Mouse (Mus musculus) kidney, postnatal 0 days (tissue): ENCODE results near the gene Wbp11. TPM values are rescaled to one million over a fixed set of nuclear protein-coding genes. Genes with fewer than 3 reads are reported as not detected.

Experiments used
- ATAC-seq: fragments of 200-750 bp; cut with Nextera tagmentation; replicated peaks from 2 replicates; pipeline ENCODE4 v1.8.0; 2017; ENCODE audit warnings: low read depth, moderate number of reproducible peaks, moderate TSS enrichment, moderate library complexity; ENCODE audit not compliant: low FRiP score
- DNase-seq: peaks from one replicate; pipeline ENCODE4 v3.0.0-alpha.2; 2016; ENCODE audit warnings: low spot score
- H3K27ac ChIP-seq: fragments of 300-500 bp; sonication (generic); 2 replicates; pipeline ENCODE4 v1.5.1; 2014; ENCODE audit warnings: mild to moderate bottlenecking
- H3K27me3 ChIP-seq: fragments of 300-500 bp; sonication (generic); 2 replicates; pipeline ENCODE4 v1.6.1; 2014; ENCODE audit warnings: low read length, mixed read lengths; ENCODE audit not compliant: insufficient read depth
- H3K36me3 ChIP-seq: fragments of 300-500 bp; sonication (generic); 2 replicates; pipeline ENCODE4 v1.6.1; 2014; ENCODE audit warnings: low read length, mixed read lengths; ENCODE audit not compliant: insufficient read depth
- H3K4me1 ChIP-seq: fragments of 300-500 bp; sonication (generic); replicated peaks from 2 replicates; pipeline ENCODE4 v1.6.1; 2014; ENCODE audit warnings: antibody characterized with exemption, low read length, mixed read lengths; ENCODE audit not compliant: insufficient read depth
- H3K4me2 ChIP-seq: fragments of 300-500 bp; sonication (generic); 2 replicates; pipeline ENCODE4 v1.6.1; 2014; ENCODE audit warnings: mild to moderate bottlenecking, low read length, moderate library complexity, mixed read lengths
- H3K4me3 ChIP-seq: fragments of 300-500 bp; sonication (generic); replicated peaks from 2 replicates; pipeline ENCODE4 v1.5.1; 2014; ENCODE audit warnings: low read depth, low read length
- H3K9ac ChIP-seq: fragments of 300-500 bp; sonication (generic); 2 replicates; pipeline ENCODE4 v1.6.1; 2014; ENCODE audit warnings: low read depth, low read length
- H3K9me3 ChIP-seq: fragments of 300-500 bp; sonication (generic); replicated peaks from 2 replicates; pipeline ENCODE4 v1.6.1; 2016; ENCODE audit warnings: low read length, inconsistent platforms, mixed read lengths
- CTCF ChIP-seq: IDR thresholded peaks from 2 replicates; pipeline ENCODE4 v1.5.1; 2016; ENCODE audit warnings: antibody characterized with exemption, low read depth, mild to moderate bottlenecking, moderate library complexity
- WGBS: fragments of 180-500 bp; shearing (Covaris S2); extraction: QIAGEN DNeasy Blood & Tissue Kit; methylation state at CpG from one replicate; pipeline ENCODE4 v1.1.7; 2014; 5-methylcytosine and 5-hydroxymethylcytosine counted together
- polyA plus RNA-seq: library from polyadenylated mRNA; unstranded; fragments of >200 nt; fragmentation: Nextera tagmentation; extraction: Ambion mirVana; gene quantifications from 2 replicates; pipeline ENCODE4 v1.2.1, GENCODE M21; 2015

Gene Wbp11
- 76.4 and 82.9 TPM in 2 replicates for polyA plus RNA-seq

DNA sequence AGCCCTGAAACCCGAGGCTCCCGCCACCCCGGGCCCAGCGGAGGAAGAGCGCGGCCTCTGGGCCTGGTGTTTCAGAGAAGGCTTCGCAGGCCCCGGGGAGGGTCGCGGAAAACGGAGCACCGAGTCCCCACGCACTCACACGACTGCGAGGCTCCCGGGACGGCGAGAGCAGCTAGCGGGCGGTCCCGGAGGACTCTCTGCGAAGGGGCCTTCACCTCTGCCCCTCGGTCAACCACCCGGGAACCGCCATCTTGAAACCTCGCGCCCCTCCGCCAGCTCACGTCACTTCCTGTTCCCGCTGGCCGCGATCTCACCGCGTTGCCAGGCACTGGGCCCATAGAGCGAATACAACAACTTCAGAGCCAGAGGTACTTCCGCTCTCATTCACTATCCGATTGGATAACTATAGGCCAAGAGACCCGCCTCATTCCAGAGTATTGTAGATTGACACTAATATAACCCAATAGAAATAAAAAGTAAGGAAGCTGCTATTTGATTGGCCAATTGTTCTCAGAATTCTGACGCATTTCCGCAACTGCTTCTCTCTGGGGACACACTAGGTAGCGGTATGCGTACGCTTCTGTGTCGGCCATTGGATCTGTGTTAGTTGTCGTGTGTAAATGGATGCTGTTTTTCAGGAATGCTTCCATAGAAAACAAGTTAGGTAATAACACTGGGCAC, at the start of gene Wbp11:
Gene Wbp11, minus strand, starts transcription at position 353 of the 681 bp plus-strand sequence.
- WGBS, result under 1% methylated on average over 45 of the region's 45 CpGs
- Histone ChIP-seq H3K4me2 (peak within 1 kb of the TSS; percentile 75), H3K27me3 (no peaks in the 10 kb centered on the region), H3K27ac (peak within 1 kb of the TSS; percentile 89), H3K9me3 (no peaks in the 10 kb centered on the region), H3K4me3 (peak within 1 kb of the TSS; percentile 100), H3K36me3 (peaks cover 15% of the 10 kb centered on the region; the same call in 1 of the 2 replicates), H3K9ac (peak within 1 kb of the TSS; percentile 100), H3K4me1 (0 out of 2 replicates have a peak, but pooled peaks cover 5% of the 10 kb centered on the region)
- TF ChIP-seq CTCF, result peak; percentile 54
- peak; percentile 100 for ATAC-seq
- DNase-seq, result peak; percentile 100

GRCm38 (mm10) chr6:136875670-136876069, 47.6 kb upstream of the Wbp11 start, which contains the start of gene Mgp:
Gene Mgp (minus strand): TSS chr6:136875823.
- H3K4me3 ChIP-seq, result peak within 1 kb of the TSS; percentile 36
- H3K27me3 ChIP-seq, result no peaks in the 10 kb centered on the region
- peak; percentile 82 for ATAC-seq
- peak; percentile 88 for DNase-seq
- no peaks in the 10 kb centered on the region; the same call in 1 of the 2 replicates for H3K4me1 ChIP-seq
- no peaks in the 10 kb centered on the region for H3K36me3 ChIP-seq
- peak within 1 kb of the TSS; percentile 59; the same call in 1 of the 2 replicates for H3K27ac ChIP-seq
- peak within 1 kb of the TSS; percentile 59 for H3K9ac ChIP-seq
- 12% methylated on average over 9 of the region's 9 CpGs for WGBS
- no peaks in the 10 kb centered on the region for H3K9me3 ChIP-seq
- no peak for TF ChIP-seq CTCF
- peak within 1 kb of the TSS; percentile 50 for H3K4me2 ChIP-seq

- H3K9ac ChIP-seq, result peak overlapping the region; percentile 40; the same call in 1 of the 2 replicates
- DNase-seq (no peak), ATAC-seq (no peak)
- no peaks in the 10 kb centered on the region; the same call in 1 of the 2 replicates for H3K4me1 ChIP-seq
- TF ChIP-seq CTCF, result no peak
- no peaks in the 10 kb centered on the region for H3K36me3 ChIP-seq
- no peaks in the 10 kb centered on the region for H3K27me3 ChIP-seq
- H3K27ac ChIP-seq, result peak overlapping the region; percentile 11; the same call in 1 of the 2 replicates
- WGBS, result 35% methylated on average over 8 of the region's 8 CpGs
- H3K4me2 ChIP-seq, result peak overlapping the region; percentile 45
- no peaks in the 10 kb centered on the region for H3K9me3 ChIP-seq
- H3K4me3 ChIP-seq, result peak overlapping the region; percentile 36
These were observed 46.6 kb upstream of the Wbp11 start for GRCm38 (mm10) chr6:136874599-136874998.

DNA sequence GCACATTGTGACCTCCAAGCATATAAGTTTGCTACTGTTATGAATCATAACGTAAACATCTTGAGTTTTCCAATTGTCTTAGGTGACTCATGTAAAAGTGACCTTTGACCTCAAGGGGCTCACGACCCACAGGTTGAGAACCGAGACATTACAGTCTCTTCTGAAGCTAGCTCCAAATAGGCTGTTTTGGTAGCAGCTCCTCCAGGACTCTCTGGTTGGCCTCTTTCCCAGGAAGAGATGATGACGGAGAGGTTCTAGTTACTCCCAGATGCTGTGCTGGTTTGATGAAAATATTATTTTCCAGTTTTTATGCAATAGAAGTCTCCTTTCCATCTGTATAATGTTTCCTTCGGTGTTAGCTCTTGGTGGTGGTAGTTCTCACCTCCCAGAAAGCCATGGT, 40.9 kb upstream of the Wbp11 start:
- Histone ChIP-seq H3K4me2 (no peak overlapping the region), H3K27ac (no peak overlapping the region), H3K27me3 (no peaks in the 10 kb centered on the region), H3K9me3 (no peaks in the 10 kb centered on the region), H3K36me3 (no peaks in the 10 kb centered on the region), H3K4me3 (no peak overlapping the region), H3K9ac (no peak overlapping the region), H3K4me1 (no peaks in the 10 kb centered on the region; the same call in 1 of the 2 replicates)
- DNase-seq (no peak), ATAC-seq (no peak)
- WGBS, result 70% methylated on average over 5 of the region's 5 CpGs
- no peak for TF ChIP-seq CTCF

GRCm38 (mm10) chr6:136866150-136866549, 38.1 kb upstream of the Wbp11 start:
- Histone ChIP-seq H3K4me2 (no peak overlapping the region), H3K27me3 (no peaks in the 10 kb centered on the region), H3K9me3 (no peaks in the 10 kb centered on the region), H3K4me1 (no peaks in the 10 kb centered on the region), H3K36me3 (no peaks in the 10 kb centered on the region), H3K9ac (no peak overlapping the region), H3K4me3 (no peak overlapping the region), H3K27ac (0 out of 2 replicates have a peak overlapping the region, but pooled peaks have one; percentile 22)
- no peak for TF ChIP-seq CTCF
- no peak for ATAC-seq
- DNase-seq, result peak; percentile 42
- WGBS, result 62% methylated on average over 4 of the region's 4 CpGs

DNA sequence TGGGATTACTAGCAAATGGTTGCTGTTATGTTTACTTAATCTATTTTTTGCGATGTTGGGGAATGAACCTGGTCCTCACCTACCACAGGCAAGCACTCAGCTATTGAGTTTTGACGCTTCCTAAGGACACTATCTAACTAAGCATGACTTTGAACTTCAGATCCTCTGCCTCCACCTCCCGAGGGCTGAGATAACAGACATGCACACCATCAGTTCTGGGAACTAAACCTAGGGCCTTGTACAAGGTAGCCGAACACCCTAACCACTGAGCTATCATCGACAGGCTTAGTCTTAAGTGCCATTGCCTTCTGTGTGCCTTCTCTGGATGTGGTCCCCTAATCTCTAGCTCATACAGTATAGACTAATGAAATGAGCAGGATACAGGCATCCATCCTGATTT, 37.3 kb upstream of the Wbp11 start:
- H3K4me2 ChIP-seq, result no peak overlapping the region
- H3K36me3 ChIP-seq, result no peaks in the 10 kb centered on the region
- no peak overlapping the region for H3K9ac ChIP-seq
- no peaks in the 10 kb centered on the region for H3K9me3 ChIP-seq
- no peak for TF ChIP-seq CTCF
- DNase-seq (no peak), ATAC-seq (no peak)
- no peaks in the 10 kb centered on the region for H3K4me1 ChIP-seq
- H3K27me3 ChIP-seq, result no peaks in the 10 kb centered on the region
- WGBS, result 90% methylated on average over 5 of the region's 5 CpGs
- H3K27ac ChIP-seq, result no peak overlapping the region
- no peak overlapping the region for H3K4me3 ChIP-seq
